Mouse (Mus musculus): ENCODE data around the gene Lrch4.

The Lrch4 gene

DNA sequence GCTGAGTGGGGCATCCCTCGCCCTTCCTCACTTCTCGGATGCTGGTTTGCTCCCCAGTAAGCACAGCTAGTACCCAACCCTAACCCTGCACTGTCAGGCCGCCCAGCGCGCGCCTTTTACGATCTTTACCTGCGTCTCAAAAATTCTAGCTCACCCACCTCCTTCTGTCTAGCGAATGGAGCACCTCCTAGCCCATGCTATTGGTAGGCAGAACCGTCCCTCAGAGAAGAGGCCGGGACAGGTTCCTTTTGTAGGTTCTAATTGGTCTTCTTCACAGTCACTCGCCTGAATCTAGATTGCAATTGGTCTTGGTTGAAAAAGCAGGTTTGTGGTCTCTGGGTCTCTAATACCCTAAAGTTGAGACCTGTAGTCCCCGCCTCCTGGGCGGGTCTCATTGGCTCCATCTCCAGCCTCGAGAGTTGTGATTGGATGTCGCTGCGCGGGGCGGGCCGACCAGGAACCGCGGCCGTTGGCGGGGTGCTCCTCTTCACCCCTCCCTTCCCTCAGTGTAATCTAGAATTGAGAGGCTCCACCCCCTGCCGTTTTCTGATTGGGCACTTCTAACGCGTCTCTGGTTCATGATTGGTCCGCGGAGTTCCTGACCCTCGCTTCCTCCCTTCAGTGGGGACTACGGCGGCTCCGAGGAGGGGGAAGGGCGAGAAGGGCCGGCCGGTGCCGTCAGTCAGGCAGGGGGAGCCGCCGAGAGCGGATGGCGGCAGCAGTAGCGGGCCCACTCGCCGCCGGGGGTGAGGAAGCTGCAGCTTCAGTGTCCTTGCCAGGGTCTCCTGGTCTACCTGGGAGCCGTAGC, at the start of gene Lrch4, which contains the start of the genes Fbxo24 and Gm20605:
TSS of gene Lrch4 (plus strand) at position 624 of the 808 bp plus-strand sequence.
TSS of gene Fbxo24 (minus strand) at position 505 of the 808 bp plus-strand sequence.
TSS of gene Gm20605 (plus strand) at position 678 of the 808 bp plus-strand sequence.
- peak; percentile 98 to 100 for DNase-seq (ENCODE audit: low spot score in 2 of 2)

DNA sequence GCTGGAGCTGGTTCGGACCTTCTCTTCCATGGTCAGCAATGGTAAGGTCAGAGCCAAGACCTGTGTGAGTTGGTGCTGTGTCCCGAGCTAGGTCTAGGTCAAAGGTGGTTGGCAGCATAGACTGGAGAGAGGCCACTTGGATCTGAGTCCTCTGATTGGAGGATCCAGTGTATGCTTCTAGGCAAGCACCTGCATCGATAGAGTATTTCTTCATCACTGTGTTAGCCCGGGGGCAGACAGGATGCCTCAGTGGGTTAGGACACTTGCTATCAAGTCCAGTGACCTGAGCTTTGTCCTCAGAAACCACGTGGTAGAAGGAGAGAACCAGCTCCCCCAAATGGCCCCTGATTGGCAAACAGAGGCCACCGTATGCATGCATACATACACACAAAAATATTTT, 48.7 kb upstream of the Lrch4 start:
- DNase-seq (ENCODE audit: low spot score in 2 of 2), result no peak

DNA sequence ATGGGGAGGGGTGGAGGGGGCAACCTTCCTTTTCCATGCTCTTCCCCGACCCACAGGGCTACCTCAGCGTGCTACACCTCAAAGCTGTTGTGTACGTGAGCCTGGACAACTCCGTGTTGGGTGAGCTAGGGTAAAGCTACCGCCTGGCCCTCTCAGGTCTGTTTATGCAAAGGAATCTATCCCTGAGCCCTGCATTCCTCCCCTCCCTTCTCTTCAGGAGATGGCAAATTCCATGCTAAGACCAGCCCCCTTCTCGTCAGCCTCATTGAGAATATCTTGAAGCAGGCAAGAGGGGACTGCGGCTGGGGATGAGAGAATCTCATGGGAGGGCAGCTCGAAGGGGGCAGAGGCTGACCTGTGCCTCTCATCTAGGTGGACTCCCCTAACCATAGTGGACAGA, 46.2 kb upstream of the Lrch4 start:
- DNase-seq (ENCODE audit: low spot score in 2 of 2), result no peak

DNA sequence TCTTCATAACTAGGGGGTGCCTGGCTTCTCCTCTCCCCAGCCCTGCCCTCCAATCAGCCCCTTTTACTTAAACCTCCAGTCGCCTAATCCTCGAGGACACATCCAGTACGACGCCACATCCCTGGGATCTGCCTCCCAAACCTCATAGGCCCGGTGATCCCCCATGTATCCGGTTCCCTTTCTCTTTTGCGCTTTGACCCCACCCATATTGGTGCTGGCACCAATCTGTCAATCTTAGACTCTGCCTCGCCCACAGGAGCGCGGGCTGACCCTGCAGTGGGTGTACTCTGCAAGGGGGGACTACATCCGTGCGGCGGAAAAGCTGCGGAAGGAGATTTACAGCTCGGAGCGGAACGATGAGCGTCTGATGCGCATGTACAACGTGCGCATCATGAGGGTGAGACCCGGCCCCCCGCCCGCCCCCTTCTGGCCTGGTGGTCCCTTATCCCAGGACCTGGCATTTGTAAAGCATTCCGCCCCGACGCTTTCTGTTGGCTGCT, 45.2 kb upstream of the Lrch4 start:
- DNase-seq (ENCODE audit: low spot score in 2 of 2), result peak in 1 of 2 experiments; percentile 51

DNA sequence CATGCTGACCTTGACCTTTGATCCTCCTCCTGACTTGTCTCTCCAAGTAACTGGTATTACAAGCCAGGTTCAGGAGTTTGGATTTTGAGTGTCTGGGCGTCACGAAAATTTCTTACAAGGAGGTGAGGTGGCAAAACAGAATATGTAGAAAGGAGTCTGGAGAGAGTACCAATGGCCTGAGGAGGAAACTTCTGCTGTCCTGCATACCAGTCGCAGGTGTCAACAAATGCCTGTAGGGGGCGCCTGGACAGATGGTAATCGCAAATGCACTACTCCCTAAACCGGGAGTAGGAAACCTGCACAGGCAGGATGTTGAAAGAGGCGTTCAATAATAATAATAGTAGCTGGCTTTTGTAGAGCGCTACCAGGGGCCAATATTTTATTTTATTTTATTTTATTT, 43.9 kb upstream of the Lrch4 start:
- DNase-seq (ENCODE audit: low spot score in 2 of 2), result peak in 1 of 2 experiments; percentile 75

DNA sequence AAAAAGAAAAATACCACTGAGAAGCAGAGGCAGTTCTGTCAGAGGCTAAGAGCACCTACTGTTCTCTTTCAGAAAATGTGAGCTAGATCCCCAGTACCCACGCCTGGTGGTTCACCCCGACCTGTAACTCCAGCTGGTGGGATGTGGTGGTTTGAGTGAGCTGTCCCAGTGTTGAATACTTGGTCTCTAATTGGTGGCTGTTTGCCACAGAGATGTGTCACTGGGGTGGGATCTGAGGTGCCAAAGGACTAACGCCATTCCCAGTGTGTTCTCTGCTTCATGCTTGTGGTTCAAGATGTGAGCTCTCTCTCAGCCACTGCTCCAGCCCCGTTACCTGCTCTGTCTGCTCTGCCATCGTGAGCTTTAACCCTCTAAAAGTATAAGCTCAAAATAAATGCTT, 38.4 kb upstream of the Lrch4 start:
- DNase-seq (ENCODE audit: low spot score in 2 of 2), result no peak

DNA sequence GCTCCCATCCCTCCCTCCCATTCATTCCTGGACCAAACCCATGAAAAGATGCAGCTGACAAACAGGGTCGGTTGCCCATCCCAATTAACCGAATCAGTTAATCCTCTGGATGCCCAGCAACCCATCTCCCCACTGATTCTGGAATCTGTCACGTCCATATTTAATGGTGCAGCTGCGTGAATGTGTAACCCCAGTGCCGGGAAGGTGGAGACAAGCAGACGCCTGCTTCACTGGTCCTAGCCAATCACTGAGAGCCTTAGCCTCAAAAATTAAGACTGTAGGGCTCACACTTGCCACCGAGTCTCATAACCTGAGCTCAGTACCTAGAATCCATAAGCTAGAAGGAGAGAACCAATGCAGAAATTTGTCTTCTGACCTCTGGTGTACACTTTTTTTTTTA, 33.0 kb upstream of the Lrch4 start:
- no peak for DNase-seq (ENCODE audit: low spot score in 2 of 2)

DNA sequence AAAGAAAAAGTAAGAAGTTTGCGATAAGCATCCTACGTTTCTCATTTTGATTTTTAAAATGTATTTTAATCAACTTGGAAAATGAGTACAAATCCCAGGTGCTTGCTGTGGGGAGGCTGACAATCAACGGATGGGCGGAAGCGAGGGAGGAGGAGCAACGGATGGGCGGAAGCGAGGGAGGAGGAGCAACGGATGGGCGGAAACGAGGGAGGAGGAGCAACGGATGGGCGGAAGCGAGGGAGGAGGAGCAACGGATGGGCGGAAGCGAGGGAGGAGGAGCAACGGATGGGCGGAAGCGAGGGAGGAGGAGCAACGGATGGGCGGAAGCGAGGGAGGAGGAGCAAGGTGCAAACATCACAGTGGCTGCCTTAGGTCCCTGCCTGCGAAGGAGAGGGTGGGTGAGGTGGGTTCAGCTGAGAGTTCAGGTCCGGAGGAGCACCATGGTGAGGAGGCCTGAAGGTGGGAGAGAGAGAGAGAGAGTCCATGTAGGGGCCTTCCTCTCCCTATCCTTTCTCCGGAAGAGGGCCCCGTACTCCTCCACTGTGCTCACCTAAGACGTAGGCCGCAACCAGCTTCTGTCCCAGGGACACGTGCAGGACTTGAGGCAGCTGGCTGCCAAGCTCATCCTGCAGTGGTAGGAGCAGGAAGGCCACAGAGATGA, 32.2 kb upstream of the Lrch4 start:
- no peak for DNase-seq (ENCODE audit: low spot score in 2 of 2)

DNA sequence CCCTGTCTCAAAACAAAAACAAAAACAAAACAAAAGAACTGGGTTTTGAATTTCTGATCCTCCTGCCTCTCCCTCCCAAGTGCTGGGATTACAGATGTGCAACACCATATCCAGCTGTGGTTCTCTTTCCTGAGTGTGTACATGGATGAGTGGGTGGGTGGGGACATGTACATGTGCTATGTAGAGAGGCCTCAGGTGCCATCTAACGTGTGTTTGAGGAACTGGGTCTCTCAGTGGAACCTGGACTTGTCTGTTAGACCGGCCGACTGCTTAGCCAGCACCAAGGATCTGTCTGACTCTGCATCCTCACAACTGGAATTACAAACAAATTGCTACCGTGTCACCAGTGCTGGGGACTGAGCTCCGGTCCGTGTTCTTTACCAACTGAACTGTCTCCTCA, 31.3 kb upstream of the Lrch4 start:
- no peak for DNase-seq (ENCODE audit: low spot score in 2 of 2)

DNA sequence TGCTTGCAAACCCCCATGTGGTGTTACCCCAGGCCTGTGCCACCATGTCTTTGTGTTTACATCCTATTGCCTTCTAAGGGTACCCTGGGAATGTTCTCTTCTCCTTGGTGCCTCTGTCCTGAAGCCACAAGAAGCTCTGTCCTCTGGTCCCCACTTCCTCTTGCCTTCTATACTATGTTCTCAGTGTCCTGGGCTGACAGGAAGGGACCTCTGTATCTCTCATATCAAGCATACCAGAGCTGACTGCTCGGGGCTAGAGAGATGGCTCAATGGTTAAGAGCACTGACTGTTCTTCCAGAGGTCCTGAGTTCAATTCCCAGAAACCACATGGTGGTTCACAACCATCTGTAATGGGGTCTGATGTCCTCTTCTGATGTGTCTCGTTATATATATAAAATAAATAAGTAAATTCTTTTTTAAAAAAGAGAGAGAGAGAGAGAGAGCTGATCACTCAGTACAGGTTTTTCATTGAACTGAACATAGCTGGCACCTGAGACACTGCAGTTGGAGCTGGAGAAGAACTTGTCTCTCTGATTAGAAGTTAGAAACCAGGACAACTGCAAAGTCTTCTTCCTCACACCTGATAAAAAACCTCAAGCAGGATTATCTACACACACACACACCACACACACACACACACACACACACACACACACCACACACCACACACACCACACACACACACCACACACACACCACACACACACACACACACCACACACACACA, 30.7 kb upstream of the Lrch4 start:
- DNase-seq (ENCODE audit: low spot score in 2 of 2), result no peak

DNA sequence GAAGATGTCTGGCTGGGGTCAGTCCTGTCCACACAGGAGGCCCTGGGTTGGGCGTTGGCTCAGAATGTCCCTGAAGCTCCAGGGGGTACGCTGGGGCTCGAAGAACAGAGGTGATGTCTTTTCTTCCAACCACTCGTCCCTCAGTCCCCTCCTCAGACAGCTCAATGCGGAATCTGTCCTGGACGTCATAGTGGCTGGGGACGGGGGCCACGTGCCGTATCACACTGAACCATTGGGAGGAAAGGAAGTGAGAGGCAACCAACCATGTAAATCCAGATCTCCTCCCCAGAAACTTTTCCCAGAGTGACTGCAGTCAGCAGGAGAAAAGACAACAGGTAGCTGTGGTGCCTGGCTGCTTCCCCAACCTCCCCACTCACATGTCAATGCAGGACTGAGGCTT, 29.3 kb upstream of the Lrch4 start:
- DNase-seq (ENCODE audit: low spot score in 2 of 2), result no peak

DNA sequence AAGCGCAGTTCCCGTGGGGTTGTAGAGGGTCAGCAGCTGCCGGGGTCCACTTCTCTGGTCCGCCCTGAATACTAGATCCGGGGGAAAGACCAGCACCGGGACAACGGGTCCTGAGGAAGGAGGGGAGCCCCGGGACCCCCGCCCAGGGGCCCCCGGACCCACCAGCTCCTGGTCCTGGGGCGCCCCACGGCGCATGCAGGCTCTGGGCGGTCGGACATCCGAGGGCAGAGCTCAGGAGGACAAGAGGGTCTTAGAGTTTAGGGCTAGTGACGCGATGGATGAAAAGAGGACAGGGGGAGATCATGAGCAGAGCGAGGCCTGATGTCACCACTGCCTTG, 28.7 kb upstream of the Lrch4 start:
- DNase-seq (ENCODE audit: low spot score in 2 of 2), result no peak

DNA sequence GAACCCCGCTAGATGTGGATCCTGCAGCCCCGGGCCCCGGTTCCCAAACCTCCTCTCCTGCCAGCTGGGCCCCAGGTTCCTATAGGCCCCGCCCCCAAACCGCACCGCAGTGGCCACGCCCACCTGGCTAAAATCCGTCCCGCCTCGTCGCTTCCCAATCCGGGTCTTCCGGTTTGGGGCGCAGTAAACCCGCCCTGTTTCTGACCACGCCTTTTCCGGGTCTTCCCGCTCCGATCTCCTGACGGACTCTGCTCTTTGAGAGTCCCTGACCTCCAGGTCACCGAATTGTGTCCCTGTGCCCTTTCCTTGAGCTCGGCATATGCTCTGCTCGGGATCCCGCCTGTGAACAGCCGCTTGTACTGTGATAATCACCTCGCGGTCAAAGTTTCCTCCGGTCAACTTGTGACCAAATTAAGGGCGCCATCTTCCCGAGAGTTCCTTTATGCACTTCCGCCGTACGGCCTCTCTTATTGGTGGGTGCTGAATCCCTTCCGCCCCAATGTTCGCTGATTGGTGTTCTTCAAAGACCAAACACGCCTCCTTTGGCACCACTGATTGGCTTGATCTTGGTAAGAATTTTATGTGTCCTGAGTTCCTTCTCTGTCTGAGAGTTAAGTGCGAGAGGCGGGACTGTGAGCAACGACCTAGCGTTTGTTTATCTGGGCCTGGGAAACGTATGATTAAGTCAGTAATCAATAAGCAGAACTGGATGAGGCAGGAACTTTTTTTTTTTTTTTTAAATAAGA, 28.1 kb upstream of the Lrch4 start, which contains the start of gene Mospd3:
TSS of gene Mospd3 (minus strand) at position 440 of the 746 bp plus-strand sequence.
- DNase-seq (ENCODE audit: low spot score in 2 of 2), result peak; percentile 93 to 97

DNA sequence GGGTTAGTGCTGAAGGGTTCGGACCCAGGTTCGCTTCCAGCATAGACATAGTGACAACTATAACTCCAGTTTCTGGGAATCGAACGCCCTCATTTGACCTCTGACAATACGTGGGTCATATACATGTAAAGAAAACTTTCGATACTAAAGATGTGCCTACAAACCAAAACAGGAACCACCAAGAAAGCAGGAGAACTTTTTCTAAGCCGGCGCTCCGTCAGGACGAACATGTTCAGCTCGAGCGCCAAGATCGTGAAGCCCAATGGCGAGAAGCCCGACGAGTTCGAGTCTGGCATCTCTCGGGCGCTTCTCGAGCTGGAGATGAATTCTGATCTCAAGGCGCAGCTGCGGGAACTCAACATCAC, 27.6 kb upstream of the Lrch4 start:
- no peak for DNase-seq (ENCODE audit: low spot score in 2 of 2)

DNA sequence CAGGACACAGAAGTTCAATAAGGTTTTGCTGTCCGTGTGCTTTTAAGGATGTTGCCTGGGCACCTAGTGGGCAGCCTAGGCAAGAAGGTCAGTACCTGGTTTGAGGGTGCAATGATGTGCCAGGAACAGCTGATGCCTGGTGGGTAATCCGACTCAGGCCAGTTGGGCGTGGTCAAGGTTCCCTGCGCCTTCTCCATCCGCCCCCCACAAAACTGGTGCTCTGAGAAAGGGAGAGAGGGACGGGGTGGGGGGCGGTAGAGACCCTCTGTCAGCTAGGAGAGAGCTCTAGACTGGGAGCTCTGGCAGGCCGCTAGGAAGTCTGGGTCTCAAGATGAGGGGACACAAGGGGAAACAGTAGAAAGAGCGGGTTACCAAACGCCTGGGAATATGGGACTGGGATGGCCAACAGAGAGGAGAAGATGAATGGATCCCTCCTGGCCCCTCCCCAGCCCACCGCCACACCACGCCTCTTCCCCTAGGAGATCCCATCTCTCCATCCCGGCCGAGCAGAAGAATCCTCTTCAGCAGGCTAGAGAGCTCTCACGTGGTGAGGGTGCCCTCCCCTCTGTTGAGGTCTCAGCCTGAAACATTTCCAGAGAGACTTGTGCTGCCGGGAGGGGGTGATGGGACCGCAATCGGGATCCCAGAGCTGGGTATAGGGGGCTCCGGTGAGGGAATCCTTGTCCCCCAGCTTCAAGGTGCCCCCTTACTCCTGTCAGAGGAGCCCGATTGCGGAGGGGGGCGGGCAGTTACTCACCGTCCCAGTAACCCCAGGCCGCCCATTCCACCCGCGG, 20.9 kb upstream of the Lrch4 start:
- no peak for DNase-seq (ENCODE audit: low spot score in 2 of 2)

DNA sequence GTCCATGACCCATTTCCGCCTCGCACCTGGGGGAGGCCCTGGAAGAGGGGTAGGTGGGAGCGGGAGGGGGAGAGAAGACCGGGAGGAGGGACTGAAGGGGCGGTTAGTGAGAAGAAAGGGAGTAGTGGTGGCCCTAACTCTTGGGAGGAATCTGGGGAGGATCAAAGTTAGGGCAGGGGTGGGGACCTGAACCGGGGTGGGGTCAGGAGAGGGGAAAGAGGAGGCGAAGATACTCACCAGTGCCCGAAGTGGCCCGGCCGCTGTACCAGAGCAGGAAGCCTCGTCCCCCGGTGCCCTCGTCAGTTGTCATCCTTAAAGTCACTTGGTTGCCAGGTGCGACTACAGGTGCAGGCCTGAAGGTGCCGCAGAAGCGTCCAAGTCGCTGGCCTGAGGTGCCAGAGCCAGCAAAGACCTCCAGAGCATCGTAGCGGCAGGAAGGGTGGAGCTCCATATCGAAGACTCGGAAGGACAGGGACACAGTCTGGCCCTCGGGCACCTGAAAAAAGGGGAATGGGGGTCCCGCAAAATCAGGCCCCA, 20.2 kb upstream of the Lrch4 start:
- DNase-seq (ENCODE audit: low spot score in 2 of 2), result no peak

DNA sequence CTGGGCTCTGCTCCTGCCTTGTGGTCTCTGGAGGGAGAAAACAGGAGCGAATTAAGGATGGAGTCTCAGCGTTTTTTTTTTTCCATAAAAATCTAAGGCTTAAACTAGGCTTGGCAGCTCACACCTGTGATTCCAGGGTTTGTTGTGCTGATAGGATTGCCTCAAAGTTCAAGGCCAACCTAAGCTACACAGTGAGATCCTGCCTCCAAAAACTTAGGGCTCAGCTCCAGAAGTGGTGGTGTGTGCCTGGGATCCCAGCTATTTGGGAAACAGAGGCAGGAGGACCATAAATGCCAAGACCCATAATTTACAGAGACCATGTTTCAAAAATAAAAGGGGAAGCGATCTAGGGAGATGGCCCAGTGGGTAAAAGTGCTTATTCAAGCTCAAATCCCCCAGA, 19.6 kb upstream of the Lrch4 start:
- no peak for DNase-seq (ENCODE audit: low spot score in 2 of 2)

DNA sequence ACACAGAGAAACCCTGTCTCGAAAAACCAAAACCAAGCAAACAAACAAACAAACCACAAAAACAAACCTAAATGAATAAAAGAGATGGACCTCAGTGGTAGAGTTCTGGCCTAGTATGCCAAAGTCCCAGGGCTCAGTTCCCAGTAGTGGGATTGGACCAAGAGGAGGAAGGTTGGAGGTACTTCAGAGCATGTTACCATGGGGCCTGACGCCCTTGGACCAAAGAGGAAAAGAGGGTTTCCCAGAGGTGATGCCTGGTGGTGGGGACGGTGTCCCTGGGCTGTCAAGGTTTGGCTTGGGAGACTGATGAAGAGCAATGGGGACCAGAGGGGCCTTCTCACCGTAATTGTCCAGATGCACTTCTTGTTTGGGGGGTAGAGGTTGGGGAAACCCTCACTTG, 18.9 kb upstream of the Lrch4 start:
- DNase-seq (ENCODE audit: low spot score in 2 of 2), result no peak

DNA sequence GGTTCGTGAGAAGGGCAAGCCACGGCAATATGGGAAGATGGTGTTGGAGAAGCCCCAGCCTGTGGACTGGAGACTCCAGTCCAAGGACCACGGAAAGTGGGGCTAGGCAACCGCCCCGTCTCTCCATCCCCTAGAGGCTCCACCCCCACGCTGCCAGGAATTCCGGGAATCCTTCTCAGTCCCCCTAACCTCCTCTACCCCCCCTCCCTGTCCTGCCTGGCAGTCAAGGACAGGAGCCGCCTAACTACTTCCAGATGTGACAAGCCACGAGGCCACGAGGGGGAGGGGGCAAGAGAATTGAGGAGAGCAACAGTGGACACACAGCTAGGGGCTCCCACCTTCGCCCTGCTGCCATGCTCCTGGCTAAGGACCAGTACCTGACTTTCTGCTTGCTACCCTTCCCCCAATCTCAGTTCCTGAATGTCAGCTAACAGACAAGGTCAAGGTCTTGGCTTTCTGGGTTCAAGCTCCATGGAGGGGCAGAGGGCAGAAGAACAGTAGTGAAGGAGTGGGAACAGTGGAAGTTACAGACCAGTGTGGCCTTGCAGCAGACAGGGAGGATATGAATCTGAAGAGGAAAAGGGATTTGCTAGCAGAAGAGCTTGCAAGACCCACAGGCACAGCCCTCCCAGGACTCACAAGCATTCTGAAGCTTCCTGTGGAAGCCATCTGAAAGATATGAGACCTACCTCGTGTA, 18.2 kb upstream of the Lrch4 start:
- DNase-seq (ENCODE audit: low spot score in 2 of 2), result peak; percentile 78 to 82

DNA sequence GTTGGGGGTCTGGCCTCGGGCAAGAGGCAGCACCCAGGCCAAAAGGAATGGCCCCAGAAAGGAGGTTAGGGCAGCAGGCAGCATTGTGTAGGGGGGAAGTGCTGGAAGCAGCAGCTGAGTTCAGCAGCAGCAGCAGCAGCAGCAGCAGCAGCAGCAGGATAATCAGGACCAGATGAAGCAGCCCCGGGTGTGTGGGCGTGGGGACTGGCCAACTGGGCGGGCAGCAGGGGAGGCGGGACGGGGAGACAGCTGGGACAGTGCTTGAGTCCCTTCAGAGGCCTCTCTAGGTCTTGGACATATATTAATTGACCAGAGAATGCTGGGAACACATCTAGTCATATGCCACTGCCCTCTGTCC, 17.7 kb upstream of the Lrch4 start:
- DNase-seq (ENCODE audit: low spot score in 2 of 2), result peak; percentile 74 to 80
